Mouse (Mus musculus) CH12.LX (cell line): ENCODE results near the gene Gm15155. TPM values are rescaled to one million over a fixed set of nuclear protein-coding genes. Genes with fewer than 3 reads are reported as not detected.
A peak's percentile ranks its signal among the peaks of the same experiment; 100 is the strongest.
"Not testable (repeated sequence)": the region's sequence is repeated elsewhere in the genome, so short reads cannot be mapped to it uniquely, and the experiment has no call there.

Experiments used
- DNase-seq: peaks from one replicate; pipeline ENCODE4 v3.0.0-alpha.2; 2013; ENCODE audit errors: extremely low read depth
- H3K27ac ChIP-seq: 2 replicates; pipeline ENCODE4 v1.5.1; 2012; ENCODE audit warnings: low read depth, mild to moderate bottlenecking, control low read depth, moderate library complexity; ENCODE audit not compliant: insufficient read depth
- H3K27me3 ChIP-seq: replicated peaks from 2 replicates; pipeline ENCODE3; 2012; ENCODE audit warnings: inconsistent platforms
- H3K36me3 ChIP-seq, 2 experiments: replicated peaks in 1 of 2; 2 replicates each; pipeline versions ENCODE3 to v1.6.1; 2012; ENCODE audit warnings: inconsistent platforms in 1 of 2, low read length in 1 of 2, mild to moderate bottlenecking in 1 of 2, mixed read lengths in 1 of 2, moderate library complexity in 1 of 2; ENCODE audit not compliant: control insufficient read depth in 1 of 2, insufficient read depth in 1 of 2
- H3K4me1 ChIP-seq, 2 experiments: 2 replicates each; pipeline ENCODE4 v1.6.1; 2012; ENCODE audit warnings: inconsistent platforms in 1 of 2, moderate library complexity in 1 of 2; ENCODE audit not compliant: insufficient read depth in 2 of 2, control insufficient read depth in 1 of 2
- H3K4me2 ChIP-seq: 2 replicates; pipeline ENCODE4 v1.6.1; 2012; ENCODE audit warnings: low read depth, mild to moderate bottlenecking, control low read depth; ENCODE audit not compliant: poor library complexity, insufficient read depth, severe bottlenecking
- H3K4me3 ChIP-seq, 3 experiments: fragments of 150-350 bp in 1 of 3; sonication (generic) in 1 of 3; replicated peaks in 1 of 3; 2 replicates each; pipeline versions ENCODE3 to v1.5.1; 2011 to 2012; ENCODE audit warnings: low read depth in 2 of 3, low read length in 2 of 3, mild to moderate bottlenecking in 2 of 3, moderate library complexity in 2 of 3, control low read depth in 1 of 3, improper control_type of control experiment in 1 of 3, inconsistent platforms in 1 of 3, mixed read lengths in 1 of 3; ENCODE audit not compliant: poor library complexity in 1 of 3
- H3K79me2 ChIP-seq: replicated peaks from 2 replicates; pipeline ENCODE4 v1.6.1; 2012; ENCODE audit warnings: mild to moderate bottlenecking, moderate library complexity; ENCODE audit not compliant: control insufficient read depth, poor library complexity, insufficient read depth, severe bottlenecking; ENCODE audit errors: extremely low read depth
- H3K9ac ChIP-seq: 2 replicates; pipeline ENCODE4 v1.6.1; 2012; ENCODE audit warnings: low read depth, mild to moderate bottlenecking, control low read depth, moderate library complexity; ENCODE audit not compliant: insufficient read depth
- H3K9me3 ChIP-seq: replicated peaks from 2 replicates; pipeline ENCODE3; 2012; ENCODE audit warnings: low read length, inconsistent platforms, mixed read lengths
- BHLHE40 ChIP-seq: IDR thresholded peaks from 2 replicates; pipeline ENCODE4 v1.6.1; 2011; ENCODE audit warnings: mild to moderate bottlenecking, low read depth, low read length, improper control_type of control experiment
- CHD2 ChIP-seq: IDR thresholded peaks from 2 replicates; pipeline ENCODE4 v1.6.1; 2011; ENCODE audit warnings: low read length, improper control_type of control experiment
- CTCF ChIP-seq, 2 experiments: IDR thresholded peaks in 1 of 2; conservative IDR thresholded peaks in 1 of 2; 2 replicates each; pipeline ENCODE4 v1.5.1; 2011 to 2012; ENCODE audit warnings: low read depth in 2 of 2, low read length in 2 of 2, improper control_type of control experiment in 1 of 2, inconsistent platforms in 1 of 2, mild to moderate bottlenecking in 1 of 2, moderate library complexity in 1 of 2
- E2F4 ChIP-seq: IDR thresholded peaks from 2 replicates; pipeline ENCODE4 v1.6.1; 2011; ENCODE audit warnings: low read depth, low read length, improper control_type of control experiment; ENCODE audit not compliant: insufficient replicate concordance
- HCFC1 ChIP-seq: IDR thresholded peaks from 2 replicates; pipeline ENCODE4 v1.6.1; 2012; ENCODE audit warnings: low read depth, mild to moderate bottlenecking, inconsistent platforms, low read length, improper control_type of control experiment
- IRF4 ChIP-seq: IDR thresholded peaks from 2 replicates; pipeline ENCODE4 v1.6.1; 2014; ENCODE audit warnings: low read depth, mild to moderate bottlenecking, inconsistent platforms, low read length, improper control_type of control experiment
- JUN ChIP-seq: IDR thresholded peaks from 2 replicates; pipeline ENCODE4 v1.6.1; 2011; ENCODE audit warnings: low read depth, mild to moderate bottlenecking, low read length, improper control_type of control experiment, moderate library complexity; ENCODE audit not compliant: insufficient read depth
- KAT2A ChIP-seq: IDR thresholded peaks from 2 replicates; pipeline ENCODE4 v1.6.1; 2012; ENCODE audit warnings: low read length, improper control_type of control experiment, inconsistent platforms; ENCODE audit not compliant: insufficient replicate concordance
- MAX ChIP-seq: IDR thresholded peaks from 2 replicates; pipeline ENCODE4 v1.6.1; 2011; ENCODE audit warnings: low read length, improper control_type of control experiment
- MAZ ChIP-seq: IDR thresholded peaks from 2 replicates; pipeline ENCODE4 v1.6.1; 2012; ENCODE audit warnings: low read depth, mild to moderate bottlenecking, inconsistent platforms, low read length, improper control_type of control experiment, moderate library complexity
- MEF2A ChIP-seq: IDR thresholded peaks from 2 replicates; pipeline ENCODE4 v1.6.1; 2014; ENCODE audit warnings: low read depth, mild to moderate bottlenecking, inconsistent platforms, low read length, improper control_type of control experiment, borderline replicate concordance
- MYC ChIP-seq: IDR thresholded peaks from 2 replicates; pipeline ENCODE4 v1.6.1; 2011; ENCODE audit warnings: low read depth, mild to moderate bottlenecking, improper control_type of control experiment, low read length
- NRF1 ChIP-seq: IDR thresholded peaks from 2 replicates; pipeline ENCODE4 v1.6.1; 2014; ENCODE audit warnings: low read depth, mild to moderate bottlenecking, inconsistent platforms, low read length, improper control_type of control experiment, moderate library complexity
- POLR2A ChIP-seq: IDR thresholded peaks from 2 replicates; pipeline ENCODE4 v1.6.1; 2011; ENCODE audit warnings: low read depth, mild to moderate bottlenecking, improper control_type of control experiment, low read length
- POLR2AphosphoS2 ChIP-seq: IDR thresholded peaks from 2 replicates; pipeline ENCODE4 v1.6.1; 2011; ENCODE audit warnings: low read depth, low read length, improper control_type of control experiment
- RAD21 ChIP-seq: IDR thresholded peaks from 2 replicates; pipeline ENCODE4 v1.6.1; 2011; ENCODE audit warnings: low read depth, mild to moderate bottlenecking, low read length, improper control_type of control experiment, moderate library complexity
- SMC3 ChIP-seq: IDR thresholded peaks from 2 replicates; pipeline ENCODE4 v1.6.1; 2011; ENCODE audit warnings: low read depth, low read length, improper control_type of control experiment
- TBP ChIP-seq: conservative IDR thresholded peaks from 2 replicates; pipeline ENCODE4 v1.6.1; 2011; ENCODE audit warnings: low read depth, low read length, improper control_type of control experiment
- ZMIZ1 ChIP-seq: IDR thresholded peaks from 2 replicates; pipeline ENCODE4 v1.6.1; 2012; ENCODE audit warnings: low read depth, mild to moderate bottlenecking, inconsistent platforms, low read length, improper control_type of control experiment
- dilution Hi-C: fragments of 300-500 bp; cut with MboI; formaldehyde crosslinking; loops from 2 replicates; pipeline ENCODE4 v1.14.3; 2020; ENCODE audit warnings: low sequenced_read_pairs; ENCODE audit not compliant: extremely low pct_unique_long_range_greater_than_20kb, extremely low pct_ligation_motif_present
- in situ Hi-C: fragments of 300-500 bp; cut with MboI; formaldehyde crosslinking; loops from 3 replicates; pipeline ENCODE4 v1.14.3; 2019; ENCODE audit warnings: low sequenced_read_pairs, low pct_ligation_motif_present, low pct_unique_long_range_greater_than_20kb, mixed read lengths
- polyA plus RNA-seq: library from polyadenylated mRNA; unstranded; fragments of >175 nt; gene quantifications from 2 replicates; pipeline ENCODE4 v1.2.1, GENCODE M21; 2012; ENCODE audit warnings: low read depth; ENCODE audit not compliant: insufficient read length
- total RNA-seq, 2 experiments: library from RNA; depleted of rRNA; stranded (reverse); fragments of 300-350 nt in 1 of 2; fragments of >200 nt in 1 of 2; gene quantifications; 2 replicates each; pipeline ENCODE4 v1.2.3; 2012 to 2014

Gm15155 gene
- total and polyA plus RNA-seq, 3 experiments: not detected

GRCm38 (mm10) chrX:155643975-155644374 is 19.4 kb downstream of the Gm15155 start:
- H3K4me1 ChIP-seq: no peaks in the 10 kb centered on the region

GRCm38 (mm10) chrX:155645975-155646374 is 21.4 kb downstream of the Gm15155 start:
- Histone ChIP-seq H3K4me3 (no peak overlapping the region), H3K79me2 (no peaks in the 10 kb centered on the region), H3K27ac (no peak overlapping the region), H3K4me2 (no peak overlapping the region), H3K4me1 (no peaks in the 10 kb centered on the region), H3K9ac (no peak overlapping the region), H3K36me3 (no peaks in the 10 kb centered on the region), H3K9me3 (no peaks in the 10 kb centered on the region), H3K27me3 (no peaks in the 10 kb centered on the region)
- TF ChIP-seq POLR2A (no peak), MYC (no peak), IRF4 (no peak), KAT2A (no peak), POLR2AphosphoS2 (no peak), BHLHE40 (no peak), ZMIZ1 (no peak)
- in situ Hi-C loops: no loop called here
- DNase-seq: no peak
- dilution Hi-C loops: no loop called here

More at GRCm38 (mm10) chrX:155643975-155644374, 19.4 kb downstream of the Gm15155 start:
- Histone ChIP-seq H3K36me3 (no peaks in the 10 kb centered on the region), H3K9me3 (no peaks in the 10 kb centered on the region), H3K4me2 (no peak overlapping the region), H3K27me3 (no peaks in the 10 kb centered on the region), H3K4me3 (no peak overlapping the region), H3K79me2 (no peaks in the 10 kb centered on the region), H3K27ac (no peak overlapping the region), H3K9ac (no peak overlapping the region)
- no peak for TF ChIP-seq MAX
- TF ChIP-seq RAD21: peak; percentile 48
- peak; percentile 35 to 55 for TF ChIP-seq CTCF (conservative IDR thresholded peaks at IDR 0.05 in 1 of 2, IDR thresholded peaks at IDR 0.05 in 1 of 2; ENCODE audit: low read depth in 2 of 2, low read length in 2 of 2)
- TF ChIP-seq MYC: no peak
- TF ChIP-seq SMC3: peak; percentile 37
- no peak for TF ChIP-seq JUN
- TF ChIP-seq CHD2: no peak
- dilution Hi-C loops: no loop called here
- in situ Hi-C loops: no loop called here
- DNase-seq: peak; percentile 27

GRCm38 (mm10) chrX:155657971-155658370 is 33.4 kb downstream of the Gm15155 start:
- in situ Hi-C loops (no loop called here), dilution Hi-C loops (no loop called here)

GRCm38 (mm10) chrX:155690440-155690839 is 65.9 kb downstream of the Gm15155 start:
- H3K4me1 ChIP-seq, H3K27me3 ChIP-seq, H3K4me3 ChIP-seq, H3K79me2 ChIP-seq, H3K9me3 ChIP-seq, H3K4me2 ChIP-seq, H3K9ac ChIP-seq, DNase-seq, in situ Hi-C loops, H3K36me3 ChIP-seq, dilution Hi-C loops, H3K27ac ChIP-seq: not testable (repeated sequence)

More at GRCm38 (mm10) chrX:155657971-155658370, 33.4 kb downstream of the Gm15155 start:
- Histone ChIP-seq H3K9ac (no peak overlapping the region), H3K27me3 (no peaks in the 10 kb centered on the region), H3K4me3 (no peak overlapping the region), H3K27ac (no peak overlapping the region), H3K9me3 (no peaks in the 10 kb centered on the region), H3K4me2 (no peak overlapping the region), H3K4me1 (no peaks in the 10 kb centered on the region), H3K36me3 (no peaks in the 10 kb centered on the region), H3K79me2 (no peaks in the 10 kb centered on the region)
- DNase-seq: no peak
- TF ChIP-seq MEF2A (no peak), E2F4 (no peak), RAD21 (no peak), CTCF (conservative IDR thresholded peaks at IDR 0.05 in 1 of 2, IDR thresholded peaks at IDR 0.05 in 1 of 2; ENCODE audit: low read depth in 2 of 2, low read length in 2 of 2) (no peak), JUN (no peak), HCFC1 (no peak), MAZ (no peak), TBP (no peak), MYC (no peak), NRF1 (no peak)
